8 mouse cellular contexts compared by ENCODE assay signal in genomic region chr4:70307230-70307629, GRCm38 (mm10).
DNase-seq lines count a peak whose midpoint lies in the region; ATAC-seq and TF ChIP-seq lines count a peak whose summit lies in the region.

No protein-coding gene starts in this region.

- no peak overlapping the region for H3K27ac ChIP-seq in forebrain, embryonic 10.5 days
- no peak overlapping the region for H3K27ac ChIP-seq in forebrain, embryonic 16.5 days (ENCODE audit: low read length)
- H3K27ac ChIP-seq in midbrain, embryonic 11.5 days (ENCODE audit: low read depth, low read length), result no peak overlapping the region
- H3K27ac ChIP-seq in small intestine, adult 2 months (ENCODE audit: insufficient read depth, low read depth, low read length), result no peak overlapping the region

- H3K4me1 ChIP-seq in forebrain, embryonic 10.5 days, result no peaks in the 10 kb centered on the region
- peaks cover 16% of the 10 kb centered on the region for H3K4me1 ChIP-seq in forebrain, embryonic 16.5 days (replicated peaks; ENCODE audit: control insufficient read depth, insufficient read depth, low read length)
- no peaks in the 10 kb centered on the region for H3K4me1 ChIP-seq in midbrain, embryonic 11.5 days (ENCODE audit: control insufficient read depth, insufficient read depth, low read length)
- H3K4me1 ChIP-seq in small intestine, adult 2 months (ENCODE audit: control insufficient read depth, insufficient read depth, insufficient read length, low read length), result no peaks in the 10 kb centered on the region

- H3K4me2 ChIP-seq in forebrain, embryonic 16.5 days (ENCODE audit: low read length), result no peak overlapping the region
- no peak overlapping the region for H3K4me2 ChIP-seq in midbrain, embryonic 11.5 days

- no peak overlapping the region for H3K9ac ChIP-seq in forebrain, embryonic 16.5 days (replicated peaks; ENCODE audit: low read depth, low read length)
- H3K9ac ChIP-seq in midbrain, embryonic 11.5 days (ENCODE audit: low read length), result no peak overlapping the region

- no peaks in the 10 kb centered on the region for H3K9me3 ChIP-seq in forebrain, embryonic 10.5 days
- H3K9me3 ChIP-seq in forebrain, embryonic 16.5 days (ENCODE audit: control insufficient read depth, low read length), result no peaks in the 10 kb centered on the region
- no peaks in the 10 kb centered on the region for H3K9me3 ChIP-seq in midbrain, embryonic 11.5 days (ENCODE audit: control insufficient read depth, low read length)

- no peaks in the 10 kb centered on the region for H3K27me3 ChIP-seq in forebrain, embryonic 10.5 days (ENCODE audit: poor library complexity, severe bottlenecking)
- H3K27me3 ChIP-seq in forebrain, embryonic 16.5 days (replicated peaks; ENCODE audit: control insufficient read depth, insufficient read depth, low read length), result no peaks in the 10 kb centered on the region
- H3K27me3 ChIP-seq in midbrain, embryonic 11.5 days (ENCODE audit: control insufficient read depth, insufficient read depth, low read length), result no peaks in the 10 kb centered on the region
- H3K27me3 ChIP-seq in small intestine, adult 2 months (ENCODE audit: control insufficient read depth, insufficient read depth, low read length), result no peaks in the 10 kb centered on the region

- ATAC-seq in forebrain, embryonic 16.5 days, result no peak
- ATAC-seq in hematopoietic stem cell, adult 5-6 weeks (replicated peaks in 1 of 2; ENCODE audit: insufficient read depth in 1 of 2, low FRiP score in 2 of 2, low TSS enrichment in 1 of 2, low read depth in 1 of 2, poor library complexity in 2 of 2, severe bottlenecking in 2 of 2), result peak; percentile 86 to 88
- ATAC-seq in midbrain, embryonic 11.5 days (ENCODE audit: low FRiP score), result peak; percentile 60; the same call in 1 of the 2 replicates

- TF ChIP-seq POLR2A in brain, embryonic 14.5 days (IDR thresholded peaks at IDR 0.05; ENCODE audit: borderline replicate concordance, extremely low read depth, insufficient read depth, insufficient read length, poor library complexity, severe bottlenecking), result no peak
- no peak for TF ChIP-seq POLR2A in small intestine, adult 2 months (IDR thresholded peaks at IDR 0.05; ENCODE audit: low read depth, low read length)

- H3K4me3 ChIP-seq in forebrain, embryonic 10.5 days, result no peak overlapping the region
- no peak overlapping the region for H3K4me3 ChIP-seq in forebrain, embryonic 16.5 days (replicated peaks; ENCODE audit: low read length)
- no peak overlapping the region for H3K4me3 ChIP-seq in midbrain, embryonic 11.5 days (ENCODE audit: low read depth, low read length)
- no peak overlapping the region for H3K4me3 ChIP-seq in small intestine, adult 2 months (ENCODE audit: low read depth, low read length)

- H3K36me3 ChIP-seq in forebrain, embryonic 10.5 days (replicated peaks), result peaks cover 60% of the 10 kb centered on the region
- H3K36me3 ChIP-seq in forebrain, embryonic 16.5 days (ENCODE audit: control insufficient read depth, insufficient read depth), result no peaks in the 10 kb centered on the region
- H3K36me3 ChIP-seq in midbrain, embryonic 11.5 days (ENCODE audit: control insufficient read depth, insufficient read depth, low read length), result no peaks in the 10 kb centered on the region
- H3K36me3 ChIP-seq in small intestine, adult 2 months (ENCODE audit: control insufficient read depth, insufficient read depth, low read length), result 0 out of 2 replicates have a peak, but pooled peaks cover 3% of the 10 kb centered on the region

- 72% methylated on average over 4 of the region's 4 CpGs for WGBS in forebrain, embryonic 10.5 days
- 71% methylated on average over 4 of the region's 4 CpGs for WGBS in forebrain, embryonic 16.5 days
- WGBS in midbrain, embryonic 11.5 days, result 87% methylated on average over 4 of the region's 4 CpGs
- WGBS in small intestine, adult 2 months, result 68% methylated on average over 4 of the region's 4 CpGs

- peak; percentile 78; the same call in 1 of the 2 replicates for TF ChIP-seq CTCF in brain, embryonic 14.5 days (IDR thresholded peaks at IDR 0.05; ENCODE audit: borderline replicate concordance, extremely low read depth, insufficient read depth, insufficient read length)
- TF ChIP-seq CTCF in small intestine, adult 2 months (IDR thresholded peaks at IDR 0.05; ENCODE audit: extremely low read depth, insufficient read length, insufficient replicate concordance, low read depth, low read length), result peak; percentile 74; the same call in 1 of the 2 replicates

- peak; percentile 21 for DNase-seq in forebrain, embryonic 10.5 days (ENCODE audit: extremely low spot score, low spot score)
- peak; percentile 68 for DNase-seq in brain, embryonic 14.5 days (ENCODE audit: low read depth)
- peak; percentile 54 for DNase-seq in fibroblast of lung, adult 2 months (ENCODE audit: low read depth)
- peak; percentile 49 to 80 for DNase-seq in left cerebral cortex, adult 8-10 months (ENCODE audit: low spot score in 2 of 2)
- peak; percentile 92 for DNase-seq in midbrain, embryonic 11.5 days (ENCODE audit: low spot score, missing footprints)

Comparison
In these comparisons a context has a peak if more than half of its experiments do, and no peak if none do; other contexts are left out.
1. DNase-seq: peak in every context shown above with its lines; median percentile 92 in midbrain, embryonic 11.5 days; 68 in brain, embryonic 14.5 days; 64 in left cerebral cortex, adult 8-10 months; 54 in fibroblast of lung, adult 2 months; 21 in forebrain, embryonic 10.5 days.